24 mouse cellular contexts compared by ENCODE assay signal in genomic region chr15:56774648-56775393, GRCm38 (mm10).
DNase-seq lines count a peak whose midpoint lies in the region; ATAC-seq lines count a peak whose summit lies in the region.
"Had no signal": no experiment of that assay in that cellular context is flagged by ENCODE, and none has a peak within 500 bp of the region (broad histone marks: within the 10 kb centered on the region; RNA-seq: fewer than 3 reads in every experiment).

No protein-coding gene starts in this region.

- no peaks in the 10 kb centered on the region for H3K27me3 ChIP-seq in lung, embryonic 15.5 days
- no peaks in the 10 kb centered on the region for H3K27me3 ChIP-seq in heart, embryonic 10.5 days (ENCODE audit: insufficient read depth, poor library complexity, severe bottlenecking)
- H3K27me3 ChIP-seq in liver, embryonic 11.5 days (replicated peaks; ENCODE audit: control insufficient read depth, insufficient read depth, low read length): no peaks in the 10 kb centered on the region
- H3K27me3 ChIP-seq: CH12.LX; forebrain, embryonic 12.5 days; heart, embryonic 15.5 days; hindbrain, embryonic 15.5 days; neural tube, embryonic 13.5 days had no signal

- peak; percentile 70; the same call in 1 of the 2 replicates for ATAC-seq in lung, embryonic 15.5 days (ENCODE audit: borderline replicate concordance, extremely low read depth, low FRiP score, low TSS enrichment)
- ATAC-seq in liver, embryonic 11.5 days (replicated peaks; ENCODE audit: low FRiP score): no peak
- ATAC-seq: liver, postnatal 0 days; midbrain, embryonic 16.5 days had no signal

- 0 out of 2 replicates have a peak, but pooled peaks cover 5% of the 10 kb centered on the region for H3K4me1 ChIP-seq in lung, embryonic 15.5 days
- no peaks in the 10 kb centered on the region for H3K4me1 ChIP-seq in heart, embryonic 10.5 days
- no peaks in the 10 kb centered on the region for H3K4me1 ChIP-seq in liver, embryonic 11.5 days (replicated peaks; ENCODE audit: control insufficient read depth, insufficient read depth, low read length)
- H3K4me1 ChIP-seq: forebrain, embryonic 12.5 days; heart, embryonic 15.5 days; hindbrain, embryonic 15.5 days; neural tube, embryonic 13.5 days had no signal

- H3K9ac ChIP-seq in lung, embryonic 15.5 days: no peak overlapping the region
- no peak overlapping the region for H3K9ac ChIP-seq in liver, embryonic 11.5 days (ENCODE audit: low read depth, low read length)
- H3K9ac ChIP-seq: forebrain, embryonic 12.5 days; heart, embryonic 15.5 days; hindbrain, embryonic 15.5 days; liver, postnatal 0 days; neural tube, embryonic 13.5 days had no signal

- H3K36me3 ChIP-seq in lung, embryonic 15.5 days: no peaks in the 10 kb centered on the region
- H3K36me3 ChIP-seq in heart, embryonic 10.5 days: no peaks in the 10 kb centered on the region
- no peaks in the 10 kb centered on the region for H3K36me3 ChIP-seq in liver, embryonic 11.5 days (ENCODE audit: control insufficient read depth, insufficient read depth, low read length)
- H3K36me3 ChIP-seq: forebrain, embryonic 12.5 days; G1E; heart, embryonic 15.5 days; hindbrain, embryonic 15.5 days; neural tube, embryonic 13.5 days had no signal

- H3K4me3 ChIP-seq in lung, embryonic 15.5 days: no peak overlapping the region
- H3K4me3 ChIP-seq in heart, embryonic 10.5 days: no peak overlapping the region
- H3K4me3 ChIP-seq in liver, embryonic 11.5 days (ENCODE audit: low read depth, low read length): no peak overlapping the region
- H3K4me3 ChIP-seq: forebrain, embryonic 12.5 days; heart, embryonic 15.5 days; hindbrain, embryonic 15.5 days; myocyte; neural tube, embryonic 13.5 days had no signal

- peak overlapping the region; percentile 29; the same call in 1 of the 2 replicates for H3K27ac ChIP-seq in lung, embryonic 15.5 days
- H3K27ac ChIP-seq in heart, embryonic 10.5 days: no peak overlapping the region
- no peak overlapping the region for H3K27ac ChIP-seq in liver, embryonic 11.5 days (ENCODE audit: low read depth, low read length)
- H3K27ac ChIP-seq: forebrain, embryonic 12.5 days; heart, embryonic 15.5 days; hindbrain, embryonic 15.5 days; neural tube, embryonic 13.5 days had no signal

- 23% methylated on average over 9 of the region's 9 CpGs for WGBS in lung, embryonic 15.5 days
- 39% methylated on average over 9 of the region's 9 CpGs for WGBS in heart, embryonic 10.5 days
- WGBS in liver, embryonic 11.5 days: 48% methylated on average over 9 of the region's 9 CpGs

- no peaks in the 10 kb centered on the region for H3K9me3 ChIP-seq in lung, embryonic 15.5 days
- no peaks in the 10 kb centered on the region for H3K9me3 ChIP-seq in heart, embryonic 10.5 days
- no peaks in the 10 kb centered on the region for H3K9me3 ChIP-seq in liver, embryonic 11.5 days (ENCODE audit: control insufficient read depth, low read length)
- H3K9me3 ChIP-seq: forebrain, embryonic 12.5 days; G1E; heart, embryonic 15.5 days; hindbrain, embryonic 15.5 days; neural tube, embryonic 13.5 days had no signal

- H3K4me2 ChIP-seq in lung, embryonic 15.5 days: no peak overlapping the region
- no peak overlapping the region for H3K4me2 ChIP-seq in liver, embryonic 11.5 days
- H3K4me2 ChIP-seq: forebrain, embryonic 12.5 days; heart, embryonic 15.5 days; hindbrain, embryonic 15.5 days; neural tube, embryonic 13.5 days had no signal

- no peak for DNase-seq in lung, adult 18-20 months
- peak; percentile 34 for DNase-seq in embryo, embryonic 10.5 days (ENCODE audit: low spot score)
- DNase-seq in fat pad, adult 2 months (ENCODE audit: extremely low read depth, low read depth, low spot score): peak; percentile 26
- peak; percentile 2 for DNase-seq in lung, postnatal 36 days
- DNase-seq in heart, embryonic 10.5 days (ENCODE audit: low spot score): no peak
- no peak for DNase-seq in liver, embryonic 11.5 days (ENCODE audit: low spot score)
- DNase-seq: adrenal gland, adult 2 months; B cell, adult 2 months; cerebellum, adult 11-12 months; cerebellum, postnatal 10 days; gastrocnemius, postnatal 36 days; kidney, adult 18-20 months; kidney, postnatal 10 days; liver, postnatal 0 days; thymus, postnatal 25 days had no signal

Comparison
In these comparisons a context has a peak if more than half of its experiments do, and no peak if none do; other contexts are left out.
1. DNase-seq: peak in embryo, embryonic 10.5 days (single experiment), fat pad, adult 2 months (single experiment) and lung, postnatal 36 days (single experiment); none in lung, adult 18-20 months (0 of 2), heart, embryonic 10.5 days (single experiment) and liver, embryonic 11.5 days (single experiment).